Mouse (Mus musculus) thymus, adult 2 months (tissue): Measurements from ENCODE around the gene Foxo4.

Experiments used
- CTCF ChIP-seq: fragments of 200-500 bp; IDR thresholded peaks from 2 replicates; pipeline ENCODE4 v1.5.1; 2012; ENCODE audit warnings: mild to moderate bottlenecking, control low read depth, low read length, moderate library complexity, borderline replicate concordance; ENCODE audit not compliant: control insufficient read depth, poor library complexity, insufficient read depth; ENCODE audit errors: extremely low read depth
- POLR2A ChIP-seq: fragments of 200-500 bp; IDR thresholded peaks from 2 replicates; pipeline ENCODE4 v1.6.1; 2012; ENCODE audit warnings: mild to moderate bottlenecking, low read length, control low read depth, moderate library complexity; ENCODE audit not compliant: control insufficient read depth, poor library complexity, insufficient read depth; ENCODE audit errors: extremely low read depth

- no peak for TF ChIP-seq POLR2A
- TF ChIP-seq CTCF: no peak
These were observed 412 bp downstream of the Foxo4 start for GRCm38 (mm10) chrX:101254740-101255139.
